Mouse (Mus musculus) thymus, postnatal 4 days (tissue): ENCODE results near the gene H2-M10.1.
"Not testable (repeated sequence)": the region's sequence is repeated elsewhere in the genome, so short reads cannot be mapped to it uniquely, and the experiment has no call there.

Source experiments
- DNase-seq: peaks from one replicate; pipeline ENCODE4 v3.0.0; 2021

The H2-M10.1 gene

GRCm38 (mm10) chr17:36326055-36326454 lies at the start of gene H2-M10.1:
H2-M10.1 (minus strand) TSS chr17:36326155.
- no peak for DNase-seq

- not testable (repeated sequence) for DNase-seq
Observed at GRCm38 (mm10) chr17:36368317-36368716, 42.4 kb upstream of the H2-M10.1 start, which contains the start of gene H2-M10.3. H2-M10.3 (minus strand) TSS chr17:36368417.

- DNase-seq = not testable (repeated sequence)
Observed at GRCm38 (mm10) chr17:36362404-36362803, 36.4 kb upstream of the H2-M10.1 start.

- peak; percentile 69 for DNase-seq
Observed at GRCm38 (mm10) chr17:36357512-36357911, 31.6 kb upstream of the H2-M10.1 start.

- DNase-seq = no peak
Observed at GRCm38 (mm10) chr17:36355763-36356162, 29.8 kb upstream of the H2-M10.1 start.

- peak; percentile 58 for DNase-seq
Observed at GRCm38 (mm10) chr17:36355343-36355742, 29.4 kb upstream of the H2-M10.1 start.

- no peak for DNase-seq
Observed at GRCm38 (mm10) chr17:36315689-36316253, 10.2 kb downstream of the H2-M10.1 start.

- DNase-seq = peak; percentile 69
Observed at GRCm38 (mm10) chr17:36315041-36315688, 10.8 kb downstream of the H2-M10.1 start.

GRCm38 (mm10) chr17:36314511-36314910 lies 11.4 kb downstream of the H2-M10.1 start:
- peak; percentile 15 for DNase-seq

- DNase-seq = no peak
Observed at GRCm38 (mm10) chr17:36309293-36309692, 16.7 kb downstream of the H2-M10.1 start.

GRCm38 (mm10) chr17:36308855-36309254 lies 17.1 kb downstream of the H2-M10.1 start:
- DNase-seq = peak; percentile 80

- no peak for DNase-seq
Observed at GRCm38 (mm10) chr17:36286390-36286789, 39.6 kb downstream of the H2-M10.1 start, which contains the start of gene H2-M10.2. H2-M10.2 (minus strand) TSS chr17:36286490.

- DNase-seq = no peak
Observed at GRCm38 (mm10) chr17:36281521-36282245, 44.3 kb downstream of the H2-M10.1 start.

GRCm38 (mm10) chr17:36274776-36275175 lies 51.2 kb downstream of the H2-M10.1 start:
- peak; percentile 17 for DNase-seq

GRCm38 (mm10) chr17:36273796-36274195 lies 52.2 kb downstream of the H2-M10.1 start:
- DNase-seq = peak; percentile 22
